Mouse (Mus musculus) heart, embryonic 14.5 days (tissue): ENCODE measurements around the gene Znhit6. TPM values are rescaled to one million over a fixed set of nuclear protein-coding genes. Genes with fewer than 3 reads are reported as not detected.
A peak's percentile ranks its signal among the peaks of the same experiment; 100 is the strongest.

Experiments used
- ATAC-seq: fragments of 200-750 bp; cut with Nextera tagmentation; 2 replicates; pipeline ENCODE4 v1.8.0; 2017; ENCODE audit warnings: low read depth, moderate TSS enrichment; ENCODE audit not compliant: insufficient number of reproducible peaks, insufficient read depth, low FRiP score
- H3K27ac ChIP-seq, 2 experiments: fragments of 200-500 bp in 1 of 2; fragments of 300-500 bp in 1 of 2; sonication (generic) in 1 of 2; replicated peaks in 1 of 2; 2 replicates each; pipeline ENCODE4 v1.5.1; 2012 to 2014; ENCODE audit warnings: low read depth in 2 of 2, low read length in 2 of 2, control low read depth in 1 of 2, mild to moderate bottlenecking in 1 of 2, mixed read lengths in 1 of 2; ENCODE audit not compliant: control insufficient read depth in 1 of 2, insufficient read depth in 1 of 2
- H3K27me3 ChIP-seq: fragments of 300-500 bp; sonication (generic); 2 replicates; pipeline ENCODE4 v1.6.1; 2014; ENCODE audit warnings: mild to moderate bottlenecking, low read length, control low read depth; ENCODE audit not compliant: control insufficient read depth, insufficient read depth
- H3K36me3 ChIP-seq: fragments of 300-500 bp; sonication (generic); 2 replicates; pipeline ENCODE4 v1.6.1; 2014; ENCODE audit warnings: mild to moderate bottlenecking, control low read depth, low read length, mixed read lengths; ENCODE audit not compliant: control insufficient read depth, insufficient read depth
- H3K4me1 ChIP-seq, 2 experiments: fragments of 200-500 bp in 1 of 2; fragments of 300-500 bp in 1 of 2; sonication (generic) in 1 of 2; 2 replicates each; pipeline ENCODE4 v1.6.1; 2012 to 2014; ENCODE audit warnings: low read length in 2 of 2, control low read depth in 1 of 2, mixed read lengths in 1 of 2; ENCODE audit not compliant: control insufficient read depth in 2 of 2, insufficient read depth in 2 of 2
- H3K4me2 ChIP-seq: fragments of 300-500 bp; sonication (generic); 2 replicates; pipeline ENCODE4 v1.6.1; 2014; ENCODE audit warnings: mild to moderate bottlenecking, low read length
- H3K4me3 ChIP-seq, 2 experiments: fragments of 200-500 bp in 1 of 2; fragments of 300-500 bp in 1 of 2; sonication (generic) in 1 of 2; 2 replicates each; pipeline ENCODE4 v1.5.1; 2012 to 2014; ENCODE audit warnings: low read length in 2 of 2, mild to moderate bottlenecking in 2 of 2, control low read depth in 1 of 2, low read depth in 1 of 2, moderate library complexity in 1 of 2; ENCODE audit not compliant: control insufficient read depth in 1 of 2, insufficient read depth in 1 of 2
- H3K9ac ChIP-seq: fragments of 300-500 bp; sonication (generic); 2 replicates; pipeline ENCODE4 v1.6.1; 2014; ENCODE audit warnings: mild to moderate bottlenecking, low read length
- H3K9me3 ChIP-seq: fragments of 300-500 bp; sonication (generic); 2 replicates; pipeline ENCODE4 v1.6.1; 2016; ENCODE audit warnings: low read length, control low read depth; ENCODE audit not compliant: control insufficient read depth
- WGBS: fragments of 180-500 bp; shearing (Covaris S2); extraction: QIAGEN DNeasy Blood & Tissue Kit; methylation state at CpG from one replicate; pipeline ENCODE4 v1.1.7; 2014; 5-methylcytosine and 5-hydroxymethylcytosine counted together
- polyA plus RNA-seq: library from polyadenylated mRNA; unstranded; fragments of >200 nt; fragmentation: Nextera tagmentation; extraction: Ambion mirVana; gene quantifications from 2 replicates; pipeline ENCODE4 v1.2.1, GENCODE M21; 2014

Gene Znhit6
- polyA plus RNA-seq = 18.0 and 20.2 TPM in 2 replicates

DNA sequence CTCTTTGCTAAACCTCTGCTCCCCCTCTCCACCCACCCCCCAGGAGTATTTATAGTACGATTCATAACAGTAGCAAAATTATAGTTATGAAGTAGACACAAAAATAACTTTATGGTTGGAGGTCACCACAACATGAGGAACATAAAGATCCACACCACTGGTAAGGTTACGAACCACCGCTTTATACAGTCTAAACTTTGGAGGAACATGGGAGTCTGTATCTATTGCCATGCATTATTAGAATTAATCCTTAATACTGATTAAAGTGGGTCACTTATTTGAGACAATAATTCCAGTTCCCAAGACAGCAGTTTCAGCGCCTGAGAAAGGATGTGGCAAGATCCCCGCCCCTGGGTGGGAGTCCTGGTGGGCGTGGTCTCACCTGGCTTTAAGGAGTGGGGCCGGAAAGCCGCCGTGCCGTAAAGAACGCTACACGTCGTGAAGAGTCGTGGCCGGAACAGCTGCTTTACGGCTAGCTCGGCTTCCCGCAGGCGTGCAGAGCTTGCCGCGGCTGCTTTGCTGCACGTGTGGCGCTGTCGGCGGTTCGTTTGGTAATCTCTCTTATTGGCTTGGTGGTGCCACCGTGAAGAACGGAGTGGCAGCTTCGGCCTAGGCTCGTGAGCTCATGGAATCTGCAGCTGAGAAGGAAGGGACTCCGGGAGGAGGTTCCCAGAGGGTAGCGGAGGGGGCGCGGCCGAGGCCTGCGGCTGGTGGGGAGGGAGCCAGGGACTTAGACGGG, at the start of gene Znhit6:
Znhit6 (plus strand) TSS at position 463 of the 739 bp plus-strand sequence.
- H3K27ac ChIP-seq = no peak within 1 kb of the TSS; a peak in 1 of 4 replicates
- peak within 1 kb of the TSS; percentile 69 to 78 for H3K4me3 ChIP-seq
- peaks cover 4 to 9% of the 10 kb centered on the region in 2 experiments for H3K4me1 ChIP-seq
- peak; percentile 83 for ATAC-seq
- H3K36me3 ChIP-seq = peaks cover 27% of the 10 kb centered on the region
- peak within 1 kb of the TSS; percentile 82 for H3K9ac ChIP-seq
- H3K4me2 ChIP-seq = peak within 1 kb of the TSS; percentile 85
- no peaks in the 10 kb centered on the region for H3K9me3 ChIP-seq
- 5% methylated on average over 37 of the region's 37 CpGs for WGBS
- H3K27me3 ChIP-seq = no peaks in the 10 kb centered on the region

DNA sequence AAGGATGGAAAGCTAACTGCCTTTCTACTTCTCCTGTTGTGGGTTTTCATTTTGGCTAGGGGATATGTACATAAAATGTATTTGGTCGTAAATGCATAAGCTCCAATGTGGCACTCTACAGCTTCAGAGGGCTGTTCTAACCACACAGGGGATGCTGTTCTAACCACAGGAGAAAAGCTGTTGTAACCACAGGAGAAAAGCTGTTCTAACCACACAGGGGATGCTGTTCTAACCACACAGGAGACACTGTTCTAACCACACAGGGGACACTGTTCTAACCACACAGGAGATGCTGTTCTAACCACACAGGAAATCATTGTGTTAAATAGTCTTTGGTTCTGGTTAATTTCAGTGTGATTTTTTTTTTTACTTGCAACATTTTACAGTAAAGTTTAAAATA, 38.1 kb upstream of the Znhit6 start:
- H3K27me3 ChIP-seq = no peaks in the 10 kb centered on the region
- H3K9me3 ChIP-seq = no peaks in the 10 kb centered on the region
- no peak overlapping the region for H3K9ac ChIP-seq
- no peak overlapping the region for H3K4me3 ChIP-seq
- WGBS = 84% methylated on average over 1 of the region's 1 CpGs
- no peaks in the 10 kb centered on the region for H3K36me3 ChIP-seq
- no peak overlapping the region for H3K27ac ChIP-seq
- no peak for ATAC-seq
- H3K4me1 ChIP-seq = no peaks in the 10 kb centered on the region
- no peak overlapping the region for H3K4me2 ChIP-seq

DNA sequence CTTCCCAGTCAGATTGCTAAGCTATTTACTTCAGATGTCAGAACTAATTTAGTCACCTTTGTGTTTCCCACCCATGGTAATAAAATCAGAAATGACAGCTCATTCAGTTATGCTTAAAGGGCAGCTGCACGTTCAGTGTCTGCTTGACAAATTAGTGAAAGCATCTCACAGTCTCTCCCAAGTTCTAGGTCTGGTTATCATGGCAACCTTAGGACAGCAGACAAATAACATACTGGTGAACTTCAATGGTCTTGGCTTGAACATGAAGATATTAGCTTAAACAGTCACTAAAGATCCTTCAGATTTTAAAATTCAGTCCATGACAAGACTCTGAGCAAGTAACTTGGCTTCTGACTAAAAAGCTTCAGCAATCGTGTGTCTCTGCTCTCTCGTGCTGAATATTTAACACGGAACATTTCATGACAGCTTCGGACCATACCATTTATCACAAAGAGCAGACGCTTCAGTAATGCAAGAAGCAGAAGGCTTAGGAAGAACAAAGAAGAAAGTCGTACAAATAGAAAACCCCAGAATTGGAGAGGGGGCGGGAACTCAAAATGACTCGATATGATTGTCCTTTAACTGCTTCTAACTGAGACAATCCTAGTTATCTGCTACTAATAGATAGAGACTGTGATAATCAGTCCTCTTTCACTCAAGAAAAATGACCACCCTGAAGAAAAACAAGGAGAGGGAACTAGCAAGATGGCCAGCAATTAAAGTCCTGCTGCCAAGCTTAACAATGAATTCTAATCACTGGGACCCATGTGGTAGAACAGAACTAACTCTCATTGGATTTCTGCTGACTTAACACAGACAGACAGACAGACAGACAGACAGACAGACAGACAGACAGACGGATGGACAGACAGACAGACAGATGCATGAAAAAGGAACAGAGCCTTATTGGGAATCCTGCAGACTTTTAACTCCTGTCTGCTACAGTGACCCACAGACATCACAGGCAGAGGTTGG, 27.3 kb upstream of the Znhit6 start:
- Histone ChIP-seq H3K4me2 (no peak overlapping the region), H3K36me3 (no peaks in the 10 kb centered on the region), H3K4me3 (no peak overlapping the region), H3K9ac (no peak overlapping the region), H3K9me3 (no peaks in the 10 kb centered on the region), H3K4me1 (no peaks in the 10 kb centered on the region), H3K27me3 (no peaks in the 10 kb centered on the region), H3K27ac (no peak overlapping the region)
- 75% methylated on average over 10 of the region's 10 CpGs for WGBS
- ATAC-seq = no peak

DNA sequence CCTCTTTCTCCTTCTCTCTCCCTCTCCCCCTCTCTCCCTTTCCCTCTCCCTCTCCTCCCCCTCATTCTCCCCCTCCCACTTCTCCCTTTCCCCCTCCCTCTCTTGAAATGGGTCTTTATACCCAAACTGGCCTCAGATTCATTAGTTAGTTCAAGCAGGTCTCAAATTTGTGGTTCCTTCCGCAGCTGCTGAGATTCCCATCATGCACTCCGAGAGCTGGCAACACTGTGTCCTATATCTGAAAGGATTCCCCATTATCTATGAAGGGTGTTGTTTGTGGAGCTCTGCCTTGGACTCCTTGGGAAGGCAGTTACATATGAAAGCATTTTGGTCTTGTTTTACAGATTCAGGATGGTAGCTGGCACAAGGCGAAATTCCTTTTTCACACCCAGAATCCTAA, 25.8 kb upstream of the Znhit6 start:
- no peak for ATAC-seq
- no peaks in the 10 kb centered on the region for H3K36me3 ChIP-seq
- 67% methylated on average over 3 of the region's 3 CpGs for WGBS

DNA sequence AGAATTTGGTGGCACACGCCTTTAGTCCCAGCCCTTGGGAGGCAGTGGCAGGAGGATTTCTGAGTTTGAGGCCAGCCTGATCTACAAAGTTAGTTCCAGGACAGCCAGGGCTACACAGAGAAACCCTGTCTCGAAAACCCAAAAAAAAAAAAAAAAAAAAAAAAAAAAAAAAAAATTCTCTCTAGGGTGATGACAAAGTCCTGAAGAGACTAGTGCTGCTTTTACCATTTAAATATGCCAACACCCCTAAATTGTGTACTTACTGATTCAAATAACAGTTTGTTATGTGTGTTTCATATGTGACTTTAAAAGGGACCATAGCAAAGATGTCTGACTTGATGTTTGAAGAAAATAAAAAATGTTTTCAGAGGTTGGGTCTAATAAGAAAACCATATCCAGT, 21.6 kb upstream of the Znhit6 start:
- no peak for ATAC-seq
- H3K36me3 ChIP-seq = no peaks in the 10 kb centered on the region
- H3K27ac ChIP-seq = no peak overlapping the region
- H3K9ac ChIP-seq = no peak overlapping the region
- H3K27me3 ChIP-seq = no peaks in the 10 kb centered on the region
- 79% methylated on average over 2 of the region's 2 CpGs for WGBS
- no peak overlapping the region for H3K4me2 ChIP-seq
- H3K4me1 ChIP-seq = no peaks in the 10 kb centered on the region
- H3K4me3 ChIP-seq = no peak overlapping the region
- H3K9me3 ChIP-seq = no peaks in the 10 kb centered on the region

More for the DNA sequence above, 25.8 kb upstream of the Znhit6 start:
- no peak overlapping the region for H3K4me3 ChIP-seq
- no peak overlapping the region for H3K27ac ChIP-seq
- H3K9me3 ChIP-seq = no peaks in the 10 kb centered on the region
- H3K4me2 ChIP-seq = no peak overlapping the region
- no peaks in the 10 kb centered on the region for H3K4me1 ChIP-seq
- H3K9ac ChIP-seq = no peak overlapping the region
- H3K27me3 ChIP-seq = no peaks in the 10 kb centered on the region

DNA sequence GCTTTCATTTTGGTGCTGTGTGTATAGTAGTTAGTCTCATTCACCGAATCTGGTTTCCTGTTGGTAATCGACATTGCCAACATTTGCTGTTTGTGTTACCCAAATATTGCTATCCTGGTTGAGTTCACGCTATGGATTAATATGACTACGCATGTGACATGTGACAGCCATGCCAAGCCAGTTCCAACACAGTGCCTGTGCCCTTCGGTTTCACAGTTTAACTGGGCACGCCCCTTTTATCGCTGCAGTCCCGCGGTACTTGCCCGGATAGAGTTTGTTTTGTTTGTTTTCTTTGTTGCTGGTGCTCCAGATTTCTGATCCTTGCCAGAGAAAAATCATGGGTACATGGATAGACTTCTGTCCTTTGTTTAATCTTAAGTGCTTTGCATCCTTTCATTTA, 19.8 kb upstream of the Znhit6 start:
- Histone ChIP-seq H3K4me2 (no peak overlapping the region), H3K36me3 (no peaks in the 10 kb centered on the region), H3K27me3 (no peaks in the 10 kb centered on the region), H3K27ac (no peak overlapping the region), H3K9ac (no peak overlapping the region), H3K4me3 (no peak overlapping the region), H3K4me1 (no peaks in the 10 kb centered on the region), H3K9me3 (no peaks in the 10 kb centered on the region)
- ATAC-seq = no peak
- WGBS = 84% methylated on average over 10 of the region's 10 CpGs

DNA sequence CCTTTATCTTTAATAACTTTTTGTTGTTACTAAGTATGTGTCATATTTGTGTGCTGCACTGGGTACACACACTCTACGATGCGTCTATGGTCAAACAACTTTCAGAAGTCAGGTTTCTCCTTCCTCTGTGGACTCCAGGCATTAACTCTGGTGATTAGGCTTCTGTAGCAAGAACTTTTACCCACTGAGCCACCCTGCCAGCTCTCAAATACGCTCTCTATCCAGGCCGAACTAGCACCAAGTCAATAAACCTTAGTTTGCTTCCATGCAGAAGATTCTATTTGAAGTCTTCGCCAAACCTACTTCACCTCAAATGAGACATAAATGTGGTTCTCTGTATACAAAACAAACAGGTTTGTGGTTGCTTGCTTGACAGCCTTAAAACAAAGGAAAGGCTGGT, 16.3 kb upstream of the Znhit6 start:
- H3K4me3 ChIP-seq = no peak overlapping the region
- no peaks in the 10 kb centered on the region for H3K4me1 ChIP-seq
- no peaks in the 10 kb centered on the region for H3K27me3 ChIP-seq
- no peak overlapping the region for H3K4me2 ChIP-seq
- ATAC-seq = no peak
- 86% methylated on average over 5 of the region's 5 CpGs for WGBS
- H3K9ac ChIP-seq = no peak overlapping the region
- no peak overlapping the region for H3K27ac ChIP-seq
- H3K36me3 ChIP-seq = no peaks in the 10 kb centered on the region
- peaks cover 12% of the 10 kb centered on the region; the same call in 1 of the 2 replicates for H3K9me3 ChIP-seq
